Mouse (Mus musculus): Measurements from ENCODE around the gene Med29.

GRCm38 (mm10) chr7:28348601-28349000 is 43.9 kb downstream of the Med29 start:
- TF ChIP-seq CTCF (IDR thresholded peaks at IDR 0.05; ENCODE audit: borderline replicate concordance, extremely low read depth, insufficient read depth, insufficient read length) (peak; percentile 20; the same call in 1 of the 2 replicates), POLR2A (IDR thresholded peaks at IDR 0.05; ENCODE audit: borderline replicate concordance, extremely low read depth, insufficient read depth, insufficient read length, poor library complexity, severe bottlenecking) (no peak)

All from brain, embryonic 14.5 days (tissue).